Mouse (Mus musculus): ENCODE measurements around the gene Cenpn.

Cenpn gene

GRCm38 (mm10) chr8:116943161-116943554, 21.6 kb downstream of the Cenpn start, which contains the start of gene Atmin:
Atmin (plus strand) TSS chr8:116943393.
- DNase-seq: peak; percentile 91 to 95

- DNase-seq: peak; percentile 44 to 62
Observed at GRCm38 (mm10) chr8:116943555-116944384, 22.2 kb downstream of the Cenpn start.

- DNase-seq: no peak
Observed at GRCm38 (mm10) chr8:116944385-116944696, 22.8 kb downstream of the Cenpn start.

GRCm38 (mm10) chr8:116945169-116945910, 23.8 kb downstream of the Cenpn start:
- no peak for DNase-seq

- peak; percentile 8 to 27 for DNase-seq
Observed at GRCm38 (mm10) chr8:116946268-116946838, 24.8 kb downstream of the Cenpn start.

- DNase-seq: peak; percentile 10 to 24
Observed at GRCm38 (mm10) chr8:116946851-116947250, 25.3 kb downstream of the Cenpn start.

- no peak for DNase-seq
Observed at GRCm38 (mm10) chr8:116947589-116947988, 26.1 kb downstream of the Cenpn start.

GRCm38 (mm10) chr8:116951369-116951768, 29.8 kb downstream of the Cenpn start:
- DNase-seq: peak; percentile 22 to 45

- DNase-seq: no peak
Observed at GRCm38 (mm10) chr8:116951778-116952177, 30.2 kb downstream of the Cenpn start.

GRCm38 (mm10) chr8:116952428-116952827, 30.9 kb downstream of the Cenpn start:
- no peak for DNase-seq

GRCm38 (mm10) chr8:116954415-116954814, 32.9 kb downstream of the Cenpn start:
- DNase-seq: no peak

- no peak for DNase-seq
Observed at GRCm38 (mm10) chr8:116969531-116969930, 48.0 kb downstream of the Cenpn start.

GRCm38 (mm10) chr8:116975066-116975465, 53.5 kb downstream of the Cenpn start:
- no peak for DNase-seq

GRCm38 (mm10) chr8:116975606-116976005, 54.1 kb downstream of the Cenpn start:
- DNase-seq: peak in 1 of 2 experiments; percentile 46

- no peak for DNase-seq
Observed at GRCm38 (mm10) chr8:116978052-116978451, 56.5 kb downstream of the Cenpn start.

- DNase-seq: peak; percentile 99
Observed at GRCm38 (mm10) chr8:116978631-116979256, 57.2 kb downstream of the Cenpn start, which contains the start of gene 1700030J22Rik. 1700030J22Rik (minus strand) TSS chr8:116978959.

GRCm38 (mm10) chr8:116980117-116980516, 58.6 kb downstream of the Cenpn start:
- peak; percentile 71 to 81 for DNase-seq

GRCm38 (mm10) chr8:116989842-116990241, 68.3 kb downstream of the Cenpn start:
- no peak for DNase-seq

Measured in kidney, postnatal 4 days (tissue).